Mouse (Mus musculus) gastrocnemius, postnatal 36 days (tissue): Measurements from ENCODE around the gene Noxred1. TPM values are rescaled to one million over a fixed set of nuclear protein-coding genes. Genes with fewer than 3 reads are reported as not detected.
"Not testable (repeated sequence)": the region's sequence is repeated elsewhere in the genome, so short reads cannot be mapped to it uniquely, and the experiment has no call there.

ENCODE experiments used
- DNase-seq, 2 experiments: peaks; one replicate each; pipeline ENCODE4 v3.0.0; 2022
- intact Hi-C: fragments of 180-260 bp; cut with DNase I; formaldehyde crosslinking; loops from one replicate; pipeline ENCODE4 v1.15.1; 2025
- long read RNA-seq, 2 experiments: library from polyadenylated mRNA; stranded (forward); transcript quantifications; one replicate each; pipeline ENCODE4 v2.0.0; 2021
- total RNA-seq, 2 experiments: library from RNA; stranded (reverse); gene quantifications; 2 replicates each; pipeline ENCODE4 v1.2.3; 2021

Noxred1 gene
- under 1 TPM; 0.33 to 0.47 TPM for total RNA-seq
- long read RNA-seq, experiment 1, partial matches to known transcripts = 0 of 2 reads
- long read RNA-seq, experiment 1, other reads (novel, unspliced or antisense) = 2 of 2 reads
- long read RNA-seq, experiment 2, partial matches to known transcripts = 0 of 2 reads
- long read RNA-seq, experiment 2, other reads (novel, unspliced or antisense) = 2 of 2 reads

GRCm38 (mm10) chr12:87238632-87239031, at the start of gene Noxred1:
Gene Noxred1 (minus strand): TSS chr12:87238732.
- DNase-seq = no peak

GRCm38 (mm10) chr12:87284726-87285125, 46.2 kb upstream of the Noxred1 start:
- DNase-seq = no peak

More at GRCm38 (mm10) chr12:87238632-87239031, at the start of gene Noxred1:
- intact Hi-C loops = no loop called here

GRCm38 (mm10) chr12:87284268-87284667, 45.7 kb upstream of the Noxred1 start:
- DNase-seq = no peak
- intact Hi-C loops = no loop called here

More at GRCm38 (mm10) chr12:87284726-87285125, 46.2 kb upstream of the Noxred1 start:
- intact Hi-C loops = no loop called here

- no peak for DNase-seq
- intact Hi-C loops = no loop called here
Observed at GRCm38 (mm10) chr12:87283706-87284105, 45.2 kb upstream of the Noxred1 start.

GRCm38 (mm10) chr12:87282743-87283142, 44.2 kb upstream of the Noxred1 start:
- no peak for DNase-seq
- intact Hi-C loops = no loop called here

GRCm38 (mm10) chr12:87281766-87282165, 43.2 kb upstream of the Noxred1 start:
- no peak for DNase-seq
- intact Hi-C loops = no loop called here

GRCm38 (mm10) chr12:87279879-87280278, 41.3 kb upstream of the Noxred1 start:
- intact Hi-C loops = loop anchor here (10.0 kb wide), 1 partner anchor 125 kb away; no protein-coding TSS in a partner anchor
- no peak for DNase-seq

GRCm38 (mm10) chr12:87279350-87279749, 40.8 kb upstream of the Noxred1 start:
- DNase-seq = no peak
- intact Hi-C loops = loop anchor here (10.0 kb wide), 1 partner anchor 125 kb away; no protein-coding TSS in a partner anchor

- intact Hi-C loops = loop anchor here (10.0 kb wide), 1 partner anchor 123 kb away; no protein-coding TSS in a partner anchor
- DNase-seq = no peak
Observed at GRCm38 (mm10) chr12:87278118-87278730, 39.7 kb upstream of the Noxred1 start.

GRCm38 (mm10) chr12:87277251-87277650, 38.7 kb upstream of the Noxred1 start:
- intact Hi-C loops = loop anchor here (10.0 kb wide), 1 partner anchor 122 kb away; no protein-coding TSS in a partner anchor
- DNase-seq = not testable (repeated sequence)

- intact Hi-C loops = loop anchor here (10.0 kb wide), 1 partner anchor 120 kb away; no protein-coding TSS in a partner anchor
Observed at GRCm38 (mm10) chr12:87274853-87275831, 36.6 kb upstream of the Noxred1 start.

GRCm38 (mm10) chr12:87267682-87268081, 29.1 kb upstream of the Noxred1 start:
- intact Hi-C loops = loop anchor here (5.0 to 10.0 kb wide), 2 partner anchors 65 to 147 kb away; no protein-coding TSS in a partner anchor
- no peak for DNase-seq

More at GRCm38 (mm10) chr12:87274853-87275831, 36.6 kb upstream of the Noxred1 start:
- DNase-seq = no peak

- intact Hi-C loops = loop anchor here (5.0 to 10.0 kb wide), 2 partner anchors 65 to 148 kb away; no protein-coding TSS in a partner anchor
- DNase-seq = no peak
Observed at GRCm38 (mm10) chr12:87266827-87267603, 28.5 kb upstream of the Noxred1 start.

- DNase-seq = peak; percentile 78 to 82
- intact Hi-C loops = loop anchor here (5.0 to 10.0 kb wide), 2 partner anchors 66 to 149 kb away; no protein-coding TSS in a partner anchor
Observed at GRCm38 (mm10) chr12:87266108-87266826, 27.7 kb upstream of the Noxred1 start, which contains the start of the genes Vipas39 and Ahsa1. Gene Vipas39 (minus strand): TSS chr12:87266256. Gene Ahsa1 (plus strand): TSS chr12:87266479.

- DNase-seq = no peak
- intact Hi-C loops = loop anchor here (5.0 to 10.0 kb wide), 2 partner anchors 67 to 149 kb away; no protein-coding TSS in a partner anchor
Observed at GRCm38 (mm10) chr12:87265444-87265843, 26.9 kb upstream of the Noxred1 start.

GRCm38 (mm10) chr12:87260562-87260961, 22.0 kb upstream of the Noxred1 start:
- DNase-seq = no peak
- intact Hi-C loops = loop anchor here (10.0 kb wide), 1 partner anchor 154 kb away; no protein-coding TSS in a partner anchor

- intact Hi-C loops = no loop called here
- no peak for DNase-seq
Observed at GRCm38 (mm10) chr12:87256629-87257028, 18.1 kb upstream of the Noxred1 start.

- intact Hi-C loops = no loop called here
- DNase-seq = no peak
Observed at GRCm38 (mm10) chr12:87253878-87254277, 15.3 kb upstream of the Noxred1 start.

GRCm38 (mm10) chr12:87250161-87250560, 11.6 kb upstream of the Noxred1 start:
- intact Hi-C loops = no loop called here

More at GRCm38 (mm10) chr12:87250161-87250560, 11.6 kb upstream of the Noxred1 start:
- DNase-seq = no peak
